Mouse (Mus musculus) large intestine, adult 2 months (tissue): ENCODE measurements at regions not wholly inside any gene's neighbourhood (a gene's known extent, or its start where the extent isn't known, plus 50 kb on each side); places are given as distances from the start of the nearest gene placed in this dataset.
"Not testable (repeated sequence)": the region's sequence is repeated elsewhere in the genome, so short reads cannot be mapped to it uniquely, and the experiment has no call there.

Source experiments
- DNase-seq: peaks from one replicate; pipeline ENCODE4 v3.0.0-alpha.2; 2012; ENCODE audit warnings: low read depth, low spot score
- WGBS: fragments of 180-500 bp; shearing (Covaris S2); methylation state at CpG from one replicate; pipeline ENCODE4 v1.1.7; 2018; 5-methylcytosine and 5-hydroxymethylcytosine counted together

GRCm38 (mm10) chr1:23316288-23316687, 81.3 kb downstream of the Ogfrl1 start:
- 86% methylated on average over 2 of the region's 2 CpGs for WGBS
- not testable (repeated sequence) for DNase-seq

DNA sequence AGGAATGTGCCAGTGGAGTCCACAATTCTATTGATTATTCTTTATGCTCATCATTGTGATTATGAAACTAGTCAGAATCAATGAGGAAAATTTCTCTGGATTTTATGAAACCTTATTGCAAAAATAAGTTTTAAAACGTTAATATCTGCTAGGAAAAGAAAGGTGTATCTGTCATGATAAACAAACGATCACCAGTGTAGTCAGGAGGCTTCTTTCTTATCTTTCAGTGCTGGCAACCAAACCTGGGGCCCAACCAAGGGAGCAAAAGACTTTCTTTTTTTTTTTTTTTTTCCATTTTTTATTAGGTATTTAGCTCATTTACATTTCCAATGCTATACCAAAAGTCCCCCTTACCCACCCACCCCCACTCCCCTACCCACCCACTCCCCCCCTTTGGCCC, 82.7 kb downstream of the Ogfrl1 start:
- WGBS: 79% methylated on average over 2 of the region's 2 CpGs
- DNase-seq: not testable (repeated sequence)

- no peak for DNase-seq
- WGBS: 94% methylated on average over 1 of the region's 1 CpGs
Observed at GRCm38 (mm10) chr1:23292718-23293117, 104.9 kb downstream of the Ogfrl1 start.

DNA sequence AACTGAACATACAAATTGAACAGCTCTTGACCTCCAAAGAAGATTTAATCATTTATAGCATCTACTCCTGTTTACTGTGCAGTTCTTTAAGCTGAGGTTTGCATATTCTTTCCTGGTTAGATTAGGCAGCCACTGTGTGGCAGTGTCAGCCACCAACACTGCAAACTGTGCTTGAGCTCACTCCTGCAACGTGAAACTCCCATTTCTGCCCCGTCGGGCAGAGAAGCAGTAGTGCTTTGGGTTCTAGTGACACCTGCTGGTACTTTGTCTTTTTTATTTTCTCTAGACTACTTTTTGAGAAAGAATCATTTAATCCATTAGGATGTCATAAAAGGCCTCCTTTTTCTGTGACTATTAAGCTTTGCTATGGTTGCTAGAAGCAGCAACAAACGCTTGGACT, 110.8 kb downstream of the Ogfrl1 start:
- DNase-seq: no peak
- 14% methylated on average over 4 of the region's 4 CpGs for WGBS

DNA sequence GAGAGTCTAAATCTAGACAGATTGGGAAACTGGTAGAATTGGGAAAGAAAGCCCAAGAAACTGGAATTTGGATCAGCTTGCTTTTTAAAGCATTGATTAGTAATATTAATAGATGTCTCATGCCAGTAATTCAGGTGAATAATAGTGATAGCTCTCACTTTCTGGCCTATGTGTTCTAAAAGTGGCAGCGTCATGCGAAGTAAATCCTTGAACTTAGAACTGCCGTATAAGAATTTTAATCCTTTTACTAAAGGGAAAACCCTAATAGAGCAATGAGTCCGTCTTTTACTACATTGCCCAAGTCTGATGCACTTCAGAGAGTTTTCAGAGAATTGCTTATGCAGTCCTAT, 114.7 kb downstream of the Ogfrl1 start:
- WGBS: 97% methylated on average over 4 of the region's 4 CpGs
- DNase-seq: no peak

DNA sequence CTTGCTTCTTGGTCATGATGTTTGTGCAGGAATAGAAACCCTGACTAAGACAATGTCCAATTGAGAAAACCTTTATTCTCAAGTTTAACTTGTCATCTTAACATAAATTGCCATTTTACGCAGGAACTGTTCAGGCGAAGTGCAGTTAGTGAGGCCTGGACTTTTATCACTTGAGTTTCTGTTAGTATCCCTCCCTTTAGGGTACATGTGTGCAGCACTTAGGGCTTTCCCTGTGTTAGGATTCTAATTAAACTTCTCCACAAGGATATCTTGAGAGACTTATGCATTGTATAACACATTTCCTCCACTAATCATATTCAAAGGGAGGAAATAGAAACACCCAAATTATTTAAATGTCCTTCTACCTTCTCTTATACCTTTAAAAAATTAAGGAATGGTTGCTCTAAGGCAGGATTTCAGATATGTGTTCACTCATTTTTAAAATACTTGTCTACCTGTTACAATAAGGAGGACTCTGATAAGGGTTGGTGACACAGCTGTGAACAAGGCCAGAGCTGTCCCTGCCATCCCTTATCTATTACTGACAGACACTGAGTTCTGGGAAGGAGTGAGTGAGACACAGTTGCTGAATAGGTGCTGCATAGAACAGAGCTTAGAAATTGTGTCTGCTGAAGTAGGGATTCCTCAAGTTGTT, 115.2 kb downstream of the Ogfrl1 start:
- WGBS: 92% methylated on average over 2 of the region's 2 CpGs
- DNase-seq: no peak

DNA sequence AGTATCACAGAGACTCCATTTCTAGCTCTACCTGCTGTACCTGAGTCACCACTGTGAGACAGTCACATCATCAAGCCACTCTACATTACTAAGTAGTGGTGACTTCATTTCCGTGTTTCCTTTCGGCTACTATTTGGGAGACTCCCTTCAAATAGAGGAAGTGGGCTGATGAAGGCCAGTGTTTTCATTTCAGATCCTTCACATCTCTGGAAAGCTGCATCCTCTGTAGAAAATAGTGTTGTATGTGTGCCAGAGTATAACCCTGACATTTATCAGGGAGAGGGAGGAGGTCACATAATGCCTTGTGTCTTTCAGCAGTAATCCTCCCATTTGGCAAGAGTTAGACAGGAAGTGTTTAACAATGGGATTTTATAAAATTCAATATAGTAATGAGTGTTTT, 117.7 kb downstream of the Ogfrl1 start:
- no peak for DNase-seq
- 84% methylated on average over 2 of the region's 2 CpGs for whole genome bisulfite sequencing

DNA sequence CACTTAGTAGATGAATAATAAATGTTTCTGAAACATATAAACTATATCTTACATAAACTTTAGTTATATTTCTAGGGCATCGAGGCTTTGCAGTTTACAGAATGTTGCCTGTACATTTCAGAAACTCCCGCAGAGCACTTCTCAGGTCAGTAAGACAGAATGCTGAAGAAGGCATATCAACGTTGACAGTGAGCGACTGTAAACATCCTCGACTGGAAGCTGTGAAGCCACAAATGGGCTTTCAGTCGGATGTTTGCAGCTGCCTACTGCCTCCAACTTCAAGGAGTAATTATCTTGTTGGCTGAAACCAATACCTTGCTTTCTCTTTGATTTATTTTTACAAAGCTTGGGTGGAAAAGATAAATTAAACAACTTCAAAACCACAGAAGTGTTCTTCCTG, 125.5 kb downstream of the Ogfrl1 start:
- no peak for DNase-seq
- 48% methylated on average over 6 of the region's 6 CpGs for WGBS

- no peak for DNase-seq
- 32% methylated on average over 6 of the region's 6 CpGs for WGBS
Observed at GRCm38 (mm10) chr1:23270910-23271822, 126.4 kb downstream of the Ogfrl1 start.

- no peak for DNase-seq
Observed at GRCm38 (mm10) chr1:23268062-23268461, 129.5 kb downstream of the Ogfrl1 start.

DNA sequence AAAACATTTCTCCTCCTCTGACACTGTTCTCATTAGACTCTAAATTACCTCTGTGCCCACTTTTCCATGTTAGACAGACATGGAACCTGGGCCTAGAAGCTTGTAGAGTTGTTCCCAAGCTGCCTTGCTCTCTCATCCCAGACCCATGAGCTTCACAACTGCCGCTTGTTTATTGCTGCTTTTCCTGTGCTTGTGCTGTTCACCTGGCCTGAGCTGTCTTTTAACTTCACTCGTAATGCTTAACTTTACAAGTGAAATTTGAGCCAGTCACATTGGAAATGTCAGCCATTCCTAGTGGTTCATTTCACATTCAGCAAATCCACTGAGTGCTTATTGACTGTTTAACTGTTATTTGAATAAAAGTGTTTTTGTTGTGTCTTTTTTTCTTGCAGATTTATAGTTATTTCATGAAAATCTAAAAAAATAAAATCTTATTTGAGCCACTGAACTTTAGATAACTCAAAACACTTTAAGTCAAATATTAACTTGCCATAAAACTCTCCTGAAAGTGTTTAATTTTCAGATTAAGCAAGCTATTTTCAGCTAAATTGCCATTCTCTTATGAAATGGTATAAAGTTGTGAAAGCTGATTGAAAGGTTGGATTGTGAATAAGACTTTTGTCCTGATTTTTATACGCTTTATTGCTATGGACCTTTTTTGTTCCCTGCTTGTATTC, 131.9 kb downstream of the Ogfrl1 start:
- no peak for DNase-seq
- 37% methylated on average over 3 of the region's 3 CpGs for WGBS

DNA sequence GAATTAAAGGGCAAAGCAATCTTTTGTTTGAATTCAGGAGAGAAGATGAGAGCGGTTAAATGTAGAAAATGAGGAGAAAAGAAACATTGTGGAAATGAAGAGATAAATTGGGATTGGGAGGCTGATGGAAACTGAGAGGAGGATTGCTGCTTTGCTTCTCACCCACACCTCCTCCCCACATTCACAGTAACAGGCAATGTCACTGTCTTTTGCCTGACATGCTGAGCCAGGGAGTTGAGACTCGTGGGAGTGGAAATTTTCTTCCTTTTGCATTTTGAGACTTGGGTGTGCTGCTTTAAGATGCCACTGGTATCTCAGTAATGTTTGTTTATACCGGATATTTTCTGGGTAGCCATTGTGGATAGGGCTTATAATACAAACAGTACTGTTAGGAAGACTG, 133.3 kb downstream of the Ogfrl1 start:
- no peak for DNase-seq
- 31% methylated on average over 3 of the region's 3 CpGs for WGBS

- DNase-seq: no peak
- WGBS: 25% methylated on average over 4 of the region's 4 CpGs
Observed at GRCm38 (mm10) chr1:23263798-23264197, 133.8 kb downstream of the Ogfrl1 start.

GRCm38 (mm10) chr1:23261652-23262051, 135.9 kb downstream of the Ogfrl1 start:
- 35% methylated on average over 3 of the region's 3 CpGs for WGBS
- no peak for DNase-seq

- no peak for DNase-seq
- WGBS: 17% methylated on average over 10 of the region's 10 CpGs
Observed at GRCm38 (mm10) chr1:23257306-23257895, 140.2 kb downstream of the Ogfrl1 start.

DNA sequence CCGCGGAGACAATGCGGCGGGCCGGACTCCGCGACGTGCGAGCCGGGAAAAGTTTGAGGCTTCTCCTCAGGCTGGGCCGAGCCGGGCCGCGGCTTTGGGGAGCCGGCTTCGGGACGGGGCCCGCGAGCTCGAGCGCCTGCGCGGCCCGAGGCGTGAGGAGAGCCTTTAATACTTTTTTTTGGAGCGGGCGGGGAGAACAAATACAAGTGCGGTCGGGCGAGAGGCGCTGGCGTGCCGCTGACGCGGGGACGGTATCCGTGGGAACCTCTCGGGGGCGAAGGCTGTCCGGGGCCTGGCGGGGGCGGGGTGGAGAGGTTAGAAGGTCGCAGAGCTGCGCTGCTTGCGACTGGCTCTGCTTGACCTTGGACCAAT, 141.0 kb downstream of the Ogfrl1 start:
- WGBS: under 1% methylated on average over 45 of the region's 45 CpGs
- DNase-seq: no peak

DNA sequence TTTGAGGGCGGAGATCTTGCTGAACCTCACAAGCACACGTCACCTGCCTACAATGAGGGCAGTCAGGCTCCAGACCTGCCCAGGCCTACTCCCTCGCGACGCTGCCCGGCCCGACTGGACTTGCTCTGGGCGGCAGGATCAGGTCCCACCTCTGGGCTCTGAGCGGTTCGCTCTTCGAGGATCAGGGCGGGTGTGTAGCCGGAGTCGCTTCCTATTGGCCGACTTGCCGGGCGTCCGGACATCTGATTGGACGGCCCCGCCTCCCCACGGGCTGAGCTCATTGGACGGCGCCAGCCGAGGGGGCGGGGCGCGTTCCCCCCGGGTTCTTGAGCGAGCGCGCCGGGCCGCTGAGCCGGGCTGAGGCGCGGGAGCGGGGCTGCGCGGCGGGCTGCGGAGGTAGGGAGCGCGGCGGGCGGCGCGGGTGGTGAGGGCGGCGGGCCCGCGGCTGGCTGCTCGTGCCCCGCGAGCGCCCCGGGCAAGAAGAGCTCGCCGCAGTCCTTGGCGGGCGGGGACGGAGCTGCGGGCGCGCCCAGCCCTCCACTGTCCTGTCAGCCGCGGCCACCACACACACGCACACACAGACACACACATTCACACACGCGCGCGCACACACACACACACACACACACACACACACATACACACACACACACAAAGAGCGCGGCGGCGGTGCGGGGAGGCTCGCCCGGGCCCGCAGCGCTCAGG, 141.5 kb downstream of the Ogfrl1 start:
- peak; percentile 81 for DNase-seq
- WGBS: under 1% methylated on average over 52 of the region's 80 CpGs

DNA sequence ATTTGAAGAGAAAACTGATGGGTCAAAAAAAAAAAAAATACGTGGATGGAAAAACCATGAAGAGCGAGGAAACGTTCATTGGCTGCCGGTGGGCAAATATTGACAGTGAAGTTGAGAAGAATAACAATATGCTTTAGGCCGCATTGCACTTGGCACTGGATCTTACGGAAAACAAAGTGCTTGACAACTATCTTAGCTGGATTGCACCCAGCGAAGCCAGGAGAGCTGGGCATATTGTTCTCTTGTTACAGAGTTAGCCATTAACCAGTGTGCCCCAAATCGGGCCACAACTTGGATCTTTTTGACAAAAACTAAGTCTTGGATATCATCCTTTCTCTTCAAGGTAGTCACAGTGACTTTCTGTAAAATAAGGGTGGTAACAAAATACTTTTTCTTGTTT, 143.3 kb downstream of the Ogfrl1 start:
- 39% methylated on average over 8 of the region's 8 CpGs for WGBS
- DNase-seq: no peak

GRCm38 (mm10) chr1:23231522-23231921, 129.5 kb upstream of the 4933415F23Rik start:
- no peak for DNase-seq
- whole genome bisulfite sequencing: 78% methylated on average over 1 of the region's 1 CpGs

DNA sequence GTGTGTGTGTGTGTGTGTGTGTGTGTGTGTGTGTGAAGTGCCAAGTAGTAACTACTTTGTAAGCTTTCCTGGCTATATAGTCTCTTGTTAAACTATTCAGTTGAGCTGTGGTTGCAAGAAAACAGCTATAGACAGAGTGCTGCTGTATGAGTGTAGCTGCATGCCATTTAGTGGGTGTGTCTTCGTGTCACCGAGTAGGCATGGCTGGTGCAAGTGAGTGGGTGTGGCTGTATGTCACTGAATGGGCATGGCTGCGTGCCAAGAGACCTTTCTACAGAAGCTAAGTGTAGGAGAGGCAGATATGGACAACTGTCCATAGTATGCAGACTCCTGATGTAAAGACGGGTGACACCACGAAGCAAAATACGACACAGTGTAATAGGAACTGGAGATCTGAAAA, 126.4 kb upstream of the 4933415F23Rik start:
- WGBS: 33% methylated on average over 6 of the region's 6 CpGs
- DNase-seq: peak; percentile 73
